Mouse (Mus musculus) cerebellum, adult 9-10 months (tissue): ENCODE measurements at regions not wholly inside any gene's neighbourhood (a gene's known extent, or its start where the extent isn't known, plus 50 kb on each side); places are given as distances from the start of the nearest gene placed in this dataset.

Experiments
- DNase-seq: peaks from one replicate; pipeline ENCODE4 v3.0.0; 2022

DNA sequence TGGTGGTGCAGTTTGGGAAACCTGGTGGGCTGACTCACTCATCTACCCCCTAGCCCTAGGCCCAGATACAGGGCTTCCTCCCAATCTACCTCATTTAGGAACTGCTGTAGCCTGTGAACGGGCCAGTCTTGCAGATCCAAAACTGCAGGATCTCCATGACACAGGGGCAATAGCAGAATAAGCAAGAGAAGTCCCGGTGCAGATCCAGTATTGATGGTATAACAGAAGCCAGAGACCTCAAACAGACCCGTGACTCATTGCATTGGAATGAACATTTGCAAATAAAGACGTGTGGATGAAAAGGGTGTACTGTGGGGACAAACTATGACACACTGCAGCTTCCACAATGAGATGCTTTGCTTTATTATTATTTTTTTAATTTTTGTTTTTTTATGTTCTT lies 106.6 kb upstream of the Ptbp2 start:
- DNase-seq, result no peak

GRCm38 (mm10) chr3:119888487-119888886 lies 104.2 kb upstream of the Ptbp2 start:
- no peak for DNase-seq

GRCm38 (mm10) chr3:119876395-119876794 lies 92.1 kb upstream of the Ptbp2 start:
- DNase-seq, result no peak

GRCm38 (mm10) chr3:119875061-119875460 lies 90.8 kb upstream of the Ptbp2 start:
- DNase-seq, result no peak

- DNase-seq, result no peak
These were observed 78.1 kb upstream of the Ptbp2 start for GRCm38 (mm10) chr3:119862194-119862957.
